Mouse (Mus musculus): ENCODE data around the gene Qrich1.

- no peak for TF ChIP-seq POLR2A (IDR thresholded peaks at IDR 0.05; ENCODE audit: insufficient read length, low read depth)
- no peak for TF ChIP-seq POLR2AphosphoS2 (IDR thresholded peaks at IDR 0.05; ENCODE audit: insufficient read length, low read depth)
- no peak for TF ChIP-seq USF1 (IDR thresholded peaks at IDR 0.05; ENCODE audit: low read depth)
- TF ChIP-seq MAX (IDR thresholded peaks at IDR 0.05; ENCODE audit: low read depth): no peak
- TF ChIP-seq SRF (IDR thresholded peaks at IDR 0.05; ENCODE audit: control insufficient read depth, insufficient read length, low read depth): no peak
- TF ChIP-seq E2F4 (IDR thresholded peaks at IDR 0.05; ENCODE audit: insufficient read depth): no peak
- no peak for TF ChIP-seq MYOG (IDR thresholded peaks at IDR 0.05; ENCODE audit: control insufficient read depth in 1 of 3, insufficient read depth in 1 of 3, insufficient read length in 2 of 3, low read depth in 2 of 3)
- no peak for TF ChIP-seq TCF12 (IDR thresholded peaks at IDR 0.05; ENCODE audit: insufficient read depth, poor library complexity, severe bottlenecking)
- no peak for TF ChIP-seq MYOD1 (IDR thresholded peaks at IDR 0.05; ENCODE audit: control insufficient read depth in 1 of 3, insufficient read length in 2 of 3, low read depth in 2 of 3)
- no peak for TF ChIP-seq TCF3 (IDR thresholded peaks at IDR 0.05; ENCODE audit: insufficient read length, low read depth)
- no peak for TF ChIP-seq REST (IDR thresholded peaks at IDR 0.05; ENCODE audit: insufficient read depth, insufficient read length)
- no peak for TF ChIP-seq CEBPB (IDR thresholded peaks at IDR 0.05; ENCODE audit: insufficient read depth, poor library complexity, severe bottlenecking)
Observed at GRCm38 (mm10) chr9:108579344-108579690, 62.7 kb downstream of the Qrich1 start.
